In the genomic region with DNA sequence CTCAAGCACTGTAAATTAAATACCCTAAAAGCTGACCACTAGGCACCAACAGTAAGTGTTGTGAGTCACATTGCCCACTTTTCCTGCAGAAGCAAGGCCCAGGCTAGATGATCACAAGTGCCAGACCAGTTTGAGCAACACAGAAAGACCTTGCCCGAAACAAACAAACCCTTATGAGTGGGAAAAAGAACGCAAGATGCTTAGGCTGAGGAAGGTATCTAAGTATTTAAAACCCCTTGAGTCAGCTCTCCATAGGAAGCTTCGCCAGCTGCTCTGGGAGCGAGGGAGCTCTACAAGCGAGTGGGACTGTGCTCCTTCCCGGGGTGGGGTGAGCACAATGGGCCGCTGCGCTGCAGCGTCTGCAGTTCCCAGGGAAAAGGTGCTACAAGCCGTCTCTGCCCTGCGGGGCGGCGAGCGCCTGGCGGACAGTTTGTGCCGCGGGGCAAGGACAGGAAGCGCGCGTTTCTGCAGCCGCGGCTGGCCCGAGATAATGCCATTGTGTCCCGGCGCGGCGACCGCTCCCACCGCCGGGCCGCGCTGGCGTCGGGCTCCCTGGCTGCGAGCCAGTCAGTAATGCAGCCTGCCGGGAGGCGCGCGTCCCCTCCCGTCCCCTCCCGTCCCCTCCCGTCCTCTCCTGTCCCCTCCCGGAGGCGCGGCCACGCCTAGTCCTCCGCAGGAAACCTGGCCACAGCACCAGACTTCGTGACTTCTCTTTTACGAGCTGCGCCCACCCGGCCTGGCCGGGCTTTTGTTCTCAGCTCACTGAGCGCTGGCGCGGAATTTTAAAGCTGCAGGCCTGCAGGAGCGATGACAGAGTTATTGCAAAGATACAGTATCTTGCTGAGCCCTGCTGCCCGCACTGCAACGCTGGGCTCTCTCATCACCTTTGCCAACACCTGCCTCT, we compare ENCODE assay signal across 8 mouse cellular contexts.
A peak's percentile ranks its signal among the peaks of the same experiment; 100 is the strongest.
DNase-seq lines count a peak whose midpoint lies in the region; ATAC-seq and TF ChIP-seq lines count a peak whose summit lies in the region.

No protein-coding gene starts in this region.

- no peaks in the 10 kb centered on the region for H3K9me3 ChIP-seq in hindbrain, embryonic 16.5 days (ENCODE audit: control insufficient read depth, low read length)

- peak; percentile 95 for ATAC-seq in hindbrain, embryonic 16.5 days
- no peak for ATAC-seq in CD4-positive, CD25-positive, alpha-beta regulatory T cell, adult 4 months

- under 1% methylated on average over 39 of the region's 58 CpGs for WGBS in hindbrain, embryonic 16.5 days

- intact Hi-C loops in left cerebral cortex, adult 2 months (cut with DNase I): no loop called here

- H3K36me3 ChIP-seq in hindbrain, embryonic 16.5 days (ENCODE audit: control insufficient read depth, insufficient read depth, low read length): no peaks in the 10 kb centered on the region

- peak; percentile 31 for TF ChIP-seq CTCF in left cerebral cortex, adult 2 months (IDR thresholded peaks at IDR 0.05)

- H3K27ac ChIP-seq in hindbrain, embryonic 16.5 days (ENCODE audit: low read depth, low read length): peak overlapping the region; percentile 89
- H3K27ac ChIP-seq in left cerebral cortex, adult 2 months: peak overlapping the region; percentile 69

- peak overlapping the region; percentile 72 for H3K4me3 ChIP-seq in hindbrain, embryonic 16.5 days (ENCODE audit: low read length)
- peak overlapping the region; percentile 68 for H3K4me3 ChIP-seq in left cerebral cortex, adult 2 months

- H3K4me2 ChIP-seq in hindbrain, embryonic 16.5 days (ENCODE audit: low read length): peak overlapping the region; percentile 87

- peak; percentile 44 to 66 for DNase-seq in adrenal gland, adult 18-20 months (ENCODE audit: low spot score in 2 of 2)
- DNase-seq in cerebellum, postnatal 4 days (ENCODE audit: low spot score in 2 of 2): peak; percentile 50 to 70
- peak; percentile 16 to 46 for DNase-seq in gastrocnemius, adult 8-10 months (ENCODE audit: low spot score in 2 of 2)
- DNase-seq in left cerebral cortex, adult 2 months (ENCODE audit: extremely low spot score in 1 of 2, low spot score in 2 of 2): peak; percentile 44 to 46
- DNase-seq in lung, postnatal 36 days: peak; percentile 89
- peak; percentile 67 to 72 for DNase-seq in right cerebral cortex, postnatal 10 days (ENCODE audit: low spot score in 2 of 2)

- peaks cover 5% of the 10 kb centered on the region for H3K4me1 ChIP-seq in hindbrain, embryonic 16.5 days (ENCODE audit: control insufficient read depth, insufficient read depth, low read depth, low read length)

- H3K27me3 ChIP-seq in hindbrain, embryonic 16.5 days (replicated peaks; ENCODE audit: control insufficient read depth, insufficient read depth, low read length): no peaks in the 10 kb centered on the region

- H3K9ac ChIP-seq in hindbrain, embryonic 16.5 days (ENCODE audit: low read depth, low read length): peak overlapping the region; percentile 95

Comparison
In these comparisons a context has a peak if more than half of its experiments do, and no peak if none do; other contexts are left out.
1. DNase-seq: peak in every context shown above with its lines; median percentile 89 in lung, postnatal 36 days; 70 in right cerebral cortex, postnatal 10 days; 60 in cerebellum, postnatal 4 days; 55 in adrenal gland, adult 18-20 months; 45 in left cerebral cortex, adult 2 months; 31 in gastrocnemius, adult 8-10 months.